Mouse (Mus musculus) forebrain, embryonic 16.5 days (tissue): ENCODE measurements around the gene Kcnma1. TPM values are rescaled to one million over a fixed set of nuclear protein-coding genes. Genes with fewer than 3 reads are reported as not detected.

Experiments used
- ATAC-seq: fragments of 200-750 bp; cut with Nextera tagmentation; 2 replicates; pipeline ENCODE4 v1.8.0; 2017; ENCODE audit warnings: mild to moderate bottlenecking, moderate library complexity
- H3K27ac ChIP-seq: fragments of 300-500 bp; sonication (generic); 2 replicates; pipeline ENCODE4 v1.5.1; 2014; ENCODE audit warnings: low read length, control low read depth
- H3K27me3 ChIP-seq: fragments of 300-500 bp; sonication (generic); replicated peaks from 2 replicates; pipeline ENCODE4 v1.6.1; 2014; ENCODE audit warnings: low read length; ENCODE audit not compliant: control insufficient read depth, insufficient read depth
- H3K36me3 ChIP-seq: fragments of 300-500 bp; sonication (generic); 2 replicates; pipeline ENCODE4 v1.6.1; 2014; ENCODE audit not compliant: control insufficient read depth, insufficient read depth
- H3K4me1 ChIP-seq: fragments of 300-500 bp; sonication (generic); replicated peaks from 2 replicates; pipeline ENCODE4 v1.6.1; 2014; ENCODE audit warnings: low read length; ENCODE audit not compliant: control insufficient read depth, insufficient read depth
- H3K4me2 ChIP-seq: fragments of 300-500 bp; sonication (generic); 2 replicates; pipeline ENCODE4 v1.6.1; 2014; ENCODE audit warnings: mild to moderate bottlenecking, low read length, control low read depth
- H3K4me3 ChIP-seq: fragments of 300-500 bp; sonication (generic); replicated peaks from 2 replicates; pipeline ENCODE4 v1.5.1; 2014; ENCODE audit warnings: mild to moderate bottlenecking, low read length, control low read depth
- H3K9ac ChIP-seq: fragments of 300-500 bp; sonication (generic); replicated peaks from 2 replicates; pipeline ENCODE4 v1.6.1; 2014; ENCODE audit warnings: low read depth, low read length, control low read depth
- H3K9me3 ChIP-seq: fragments of 300-500 bp; sonication (generic); 2 replicates; pipeline ENCODE4 v1.6.1; 2016; ENCODE audit warnings: low read length; ENCODE audit not compliant: control insufficient read depth
- WGBS: fragments of 180-500 bp; shearing (Covaris S2); extraction: QIAGEN DNeasy Blood & Tissue Kit; methylation state at CpG from one replicate; pipeline ENCODE4 v1.1.7; 2014; 5-methylcytosine and 5-hydroxymethylcytosine counted together
- polyA plus RNA-seq: library from polyadenylated mRNA; unstranded; fragments of >200 nt; fragmentation: Nextera tagmentation; extraction: Ambion mirVana; gene quantifications from 2 replicates; pipeline ENCODE4 v1.2.1, GENCODE M21; 2015

The Kcnma1 gene
- polyA plus RNA-seq, 1 experiment from 2014 or later = 12.3 TPM

GRCm38 (mm10) chr14:23633011-23633595, 381.2 kb downstream of the Kcnma1 start:
- Histone ChIP-seq H3K4me3 (no peak overlapping the region), H3K9me3 (no peaks in the 10 kb centered on the region), H3K9ac (no peak overlapping the region), H3K4me1 (no peaks in the 10 kb centered on the region), H3K27ac (no peak overlapping the region), H3K36me3 (no peaks in the 10 kb centered on the region), H3K4me2 (no peak overlapping the region), H3K27me3 (no peaks in the 10 kb centered on the region)
- ATAC-seq = no peak
- WGBS = 97% methylated on average over 5 of the region's 5 CpGs

- Histone ChIP-seq H3K36me3 (no peaks in the 10 kb centered on the region), H3K9me3 (no peaks in the 10 kb centered on the region), H3K4me2 (no peak overlapping the region), H3K4me1 (no peaks in the 10 kb centered on the region), H3K4me3 (no peak overlapping the region), H3K27ac (no peak overlapping the region), H3K9ac (no peak overlapping the region), H3K27me3 (no peaks in the 10 kb centered on the region)
- WGBS = 80% methylated on average over 6 of the region's 6 CpGs
- no peak for ATAC-seq
Measured at GRCm38 (mm10) chr14:23626925-23627324, 387.4 kb downstream of the Kcnma1 start.

- 44% methylated on average over 2 of the region's 2 CpGs for WGBS
- Histone ChIP-seq H3K27ac (no peak overlapping the region), H3K27me3 (no peaks in the 10 kb centered on the region), H3K4me3 (no peak overlapping the region), H3K4me1 (no peaks in the 10 kb centered on the region), H3K4me2 (no peak overlapping the region), H3K9me3 (no peaks in the 10 kb centered on the region), H3K9ac (no peak overlapping the region), H3K36me3 (no peaks in the 10 kb centered on the region)
- ATAC-seq = no peak
Measured at GRCm38 (mm10) chr14:23626114-23626513, 388.2 kb downstream of the Kcnma1 start.

GRCm38 (mm10) chr14:23625436-23625835, 388.9 kb downstream of the Kcnma1 start:
- Histone ChIP-seq H3K36me3 (no peaks in the 10 kb centered on the region), H3K4me1 (no peaks in the 10 kb centered on the region), H3K4me2 (no peak overlapping the region), H3K4me3 (no peak overlapping the region), H3K27ac (no peak overlapping the region), H3K27me3 (no peaks in the 10 kb centered on the region), H3K9me3 (no peaks in the 10 kb centered on the region), H3K9ac (no peak overlapping the region)
- ATAC-seq = no peak
- WGBS = 94% methylated on average over 6 of the region's 6 CpGs

- WGBS = 74% methylated on average over 1 of the region's 1 CpGs
- no peaks in the 10 kb centered on the region for H3K9me3 ChIP-seq
Measured at GRCm38 (mm10) chr14:23624455-23624854, 389.8 kb downstream of the Kcnma1 start.

GRCm38 (mm10) chr14:23620685-23621084, 393.6 kb downstream of the Kcnma1 start:
- 93% methylated on average over 2 of the region's 2 CpGs for WGBS
- no peak for ATAC-seq

More at GRCm38 (mm10) chr14:23624455-23624854, 389.8 kb downstream of the Kcnma1 start:
- Histone ChIP-seq H3K4me1 (no peaks in the 10 kb centered on the region), H3K27ac (no peak overlapping the region), H3K27me3 (no peaks in the 10 kb centered on the region), H3K36me3 (no peaks in the 10 kb centered on the region), H3K9ac (no peak overlapping the region), H3K4me3 (no peak overlapping the region), H3K4me2 (no peak overlapping the region)
- no peak for ATAC-seq

GRCm38 (mm10) chr14:23618973-23619372, 395.3 kb downstream of the Kcnma1 start:
- H3K4me3 ChIP-seq = no peak overlapping the region
- no peaks in the 10 kb centered on the region for H3K4me1 ChIP-seq
- H3K36me3 ChIP-seq = no peaks in the 10 kb centered on the region
- no peak overlapping the region for H3K9ac ChIP-seq
- no peak overlapping the region for H3K27ac ChIP-seq
- 80% methylated on average over 2 of the region's 2 CpGs for WGBS
- no peaks in the 10 kb centered on the region for H3K9me3 ChIP-seq
- H3K27me3 ChIP-seq = no peaks in the 10 kb centered on the region
- no peak overlapping the region for H3K4me2 ChIP-seq
- no peak for ATAC-seq

More at GRCm38 (mm10) chr14:23620685-23621084, 393.6 kb downstream of the Kcnma1 start:
- Histone ChIP-seq H3K4me3 (no peak overlapping the region), H3K4me2 (no peak overlapping the region), H3K27ac (no peak overlapping the region), H3K36me3 (no peaks in the 10 kb centered on the region), H3K9ac (no peak overlapping the region), H3K9me3 (no peaks in the 10 kb centered on the region), H3K27me3 (no peaks in the 10 kb centered on the region), H3K4me1 (no peaks in the 10 kb centered on the region)

GRCm38 (mm10) chr14:23618081-23618480, 396.2 kb downstream of the Kcnma1 start:
- Histone ChIP-seq H3K27ac (no peak overlapping the region), H3K4me3 (no peak overlapping the region), H3K27me3 (no peaks in the 10 kb centered on the region), H3K9ac (no peak overlapping the region), H3K4me2 (no peak overlapping the region), H3K4me1 (no peaks in the 10 kb centered on the region), H3K9me3 (no peaks in the 10 kb centered on the region), H3K36me3 (no peaks in the 10 kb centered on the region)
- ATAC-seq = no peak
- 34% methylated on average over 1 of the region's 1 CpGs for WGBS

GRCm38 (mm10) chr14:23610054-23610453, 404.2 kb downstream of the Kcnma1 start:
- no peaks in the 10 kb centered on the region for H3K9me3 ChIP-seq
- no peaks in the 10 kb centered on the region for H3K27me3 ChIP-seq
- H3K27ac ChIP-seq = no peak overlapping the region
- no peaks in the 10 kb centered on the region for H3K36me3 ChIP-seq
- H3K4me2 ChIP-seq = no peak overlapping the region
- ATAC-seq = no peak
- H3K4me1 ChIP-seq = no peaks in the 10 kb centered on the region
- WGBS = 65% methylated on average over 3 of the region's 3 CpGs
- H3K4me3 ChIP-seq = no peak overlapping the region
- H3K9ac ChIP-seq = no peak overlapping the region

GRCm38 (mm10) chr14:23605740-23606139, 408.6 kb downstream of the Kcnma1 start:
- H3K27ac ChIP-seq = no peak overlapping the region
- H3K4me1 ChIP-seq = no peaks in the 10 kb centered on the region
- H3K9me3 ChIP-seq = no peaks in the 10 kb centered on the region
- no peaks in the 10 kb centered on the region for H3K36me3 ChIP-seq
- no peak overlapping the region for H3K4me2 ChIP-seq
- no peak overlapping the region for H3K4me3 ChIP-seq
- ATAC-seq = no peak
- no peaks in the 10 kb centered on the region for H3K27me3 ChIP-seq
- H3K9ac ChIP-seq = no peak overlapping the region
- 77% methylated on average over 7 of the region's 7 CpGs for WGBS
